Mouse (Mus musculus): Measurements from ENCODE around the gene Mrpl54.

DNA sequence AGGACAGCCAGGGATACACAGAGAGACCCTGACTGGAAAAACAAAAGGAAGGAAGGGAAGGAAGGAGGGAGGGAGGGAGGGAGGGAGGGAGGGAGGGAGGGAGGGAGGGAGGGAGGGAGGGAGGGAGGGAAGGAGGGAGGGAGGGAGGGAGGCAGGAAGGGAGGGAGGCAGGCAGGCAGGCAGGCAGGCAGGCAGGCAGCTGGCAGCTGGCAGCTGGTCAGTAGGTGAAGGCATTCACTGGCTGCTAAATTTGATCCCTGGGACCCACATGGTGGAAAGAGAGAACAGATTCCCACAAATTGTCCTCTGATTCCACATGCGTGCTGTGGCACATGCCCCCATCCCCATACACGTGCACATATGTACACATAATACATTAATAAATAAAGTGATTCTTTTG, 28.1 kb downstream of the Mrpl54 start:
- TF ChIP-seq POLR2A (IDR thresholded peaks at IDR 0.05; ENCODE audit: borderline replicate concordance, insufficient read depth, low read length) (no peak), CTCF (IDR thresholded peaks at IDR 0.05; ENCODE audit: borderline replicate concordance, insufficient read depth, low read depth, low read length) (no peak)
